Mouse (Mus musculus): ENCODE data around the gene Bloc1s1.

DNA sequence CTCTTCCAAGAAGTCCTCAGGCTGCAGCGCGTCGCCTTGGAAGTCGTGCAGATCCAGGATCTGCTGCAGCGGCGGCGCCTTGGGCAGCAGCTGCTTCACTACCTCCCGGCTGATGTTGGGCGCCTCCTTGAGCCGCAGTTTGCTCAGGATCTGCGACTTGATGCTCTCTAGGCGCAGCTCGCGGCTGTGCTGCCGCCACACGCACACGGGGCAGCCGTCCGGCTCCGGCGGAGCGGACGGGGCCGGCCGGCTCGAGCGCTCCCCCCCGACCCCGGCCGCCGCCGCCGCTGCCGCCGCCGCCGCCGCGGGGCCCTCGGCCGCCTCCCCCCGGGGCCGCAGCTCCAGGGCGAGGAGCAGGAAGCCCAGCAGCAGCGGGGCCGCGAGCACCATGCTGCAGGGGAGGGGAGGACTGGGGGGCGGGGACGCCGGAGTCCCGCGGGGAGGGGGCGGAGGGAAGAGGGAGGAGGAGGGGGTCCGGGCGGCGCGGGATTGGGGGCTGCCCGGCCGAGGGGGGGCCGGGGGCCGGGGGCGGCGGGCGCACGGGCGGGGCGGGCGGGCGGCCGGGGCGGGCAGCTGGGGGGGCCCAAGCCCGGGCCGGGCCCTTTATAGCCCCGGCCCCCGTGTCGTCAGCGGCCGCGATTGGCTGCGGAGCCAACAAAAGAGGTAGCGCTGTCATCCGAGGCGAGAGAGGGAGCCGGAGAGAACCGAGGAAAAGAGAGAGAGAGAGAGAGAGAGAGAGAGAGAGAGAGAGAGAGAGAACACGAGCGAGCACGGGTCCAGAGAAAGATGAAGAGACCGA, 32.3 kb downstream of the Bloc1s1 start, which contains the start of gene Gdf11:
- TF ChIP-seq POLR2A (IDR thresholded peaks at IDR 0.05; ENCODE audit: borderline replicate concordance, low read depth, low read length) (no peak), CTCF (IDR thresholded peaks at IDR 0.05; ENCODE audit: low read depth, low read length) (no peak)
